Mouse (Mus musculus) gastrocnemius, postnatal 4 days (tissue): ENCODE results near the gene Olfr632. TPM values are rescaled to one million over a fixed set of nuclear protein-coding genes. Genes with fewer than 3 reads are reported as not detected.
"Not testable (repeated sequence)": the region's sequence is repeated elsewhere in the genome, so short reads cannot be mapped to it uniquely, and the experiment has no call there.

ENCODE experiments used
- DNase-seq, 2 experiments: peaks; one replicate each; pipeline ENCODE4 v3.0.0; 2021 to 2022; ENCODE audit warnings: low spot score in 2 of 2, mixed read lengths in 2 of 2
- long read RNA-seq, 2 experiments: library from polyadenylated mRNA; stranded (forward); transcript quantifications; one replicate each; pipeline ENCODE4 v2.0.0; 2021
- total RNA-seq, 2 experiments: library from RNA; stranded (reverse); gene quantifications; 2 replicates each; pipeline ENCODE4 v1.2.3; 2021

The Olfr632 gene
- total RNA-seq, result not detected
- long read RNA-seq, experiment 1, result 0 reads
- long read RNA-seq, experiment 2, result 0 reads

GRCm38 (mm10) chr7:103934264-103934663 is at the start of gene Olfr632:
Gene Olfr632 (plus strand): TSS chr7:103934347.
- no peak for DNase-seq

DNA sequence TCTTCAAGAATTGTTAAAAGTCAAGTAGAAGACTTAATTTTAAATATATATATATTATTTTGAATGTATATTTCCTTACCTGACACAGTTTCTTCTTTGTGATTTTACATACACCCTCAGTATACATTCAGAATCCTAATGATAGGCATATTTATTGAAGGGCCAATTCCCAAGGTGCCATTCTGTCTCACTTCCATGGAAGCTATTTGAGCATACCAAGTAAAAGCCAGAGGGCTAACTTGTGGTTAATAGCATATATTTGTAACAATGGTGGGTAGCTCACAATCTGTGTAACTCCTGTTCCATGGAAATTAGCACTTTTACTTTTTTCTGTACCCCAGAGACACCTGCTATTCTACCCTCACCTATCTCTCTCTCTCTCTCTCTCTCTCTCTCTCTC is 48.0 kb upstream of the Olfr632 start, which contains the start of gene Olfr66:
Olfr66 (minus strand) TSS at position 101 of the 400 bp plus-strand sequence.
- no peak for DNase-seq

- no peak for DNase-seq
Observed at GRCm38 (mm10) chr7:103894385-103894784, 39.8 kb upstream of the Olfr632 start, which contains the start of gene Olfr64. Gene Olfr64 (minus strand): TSS chr7:103894485.

DNA sequence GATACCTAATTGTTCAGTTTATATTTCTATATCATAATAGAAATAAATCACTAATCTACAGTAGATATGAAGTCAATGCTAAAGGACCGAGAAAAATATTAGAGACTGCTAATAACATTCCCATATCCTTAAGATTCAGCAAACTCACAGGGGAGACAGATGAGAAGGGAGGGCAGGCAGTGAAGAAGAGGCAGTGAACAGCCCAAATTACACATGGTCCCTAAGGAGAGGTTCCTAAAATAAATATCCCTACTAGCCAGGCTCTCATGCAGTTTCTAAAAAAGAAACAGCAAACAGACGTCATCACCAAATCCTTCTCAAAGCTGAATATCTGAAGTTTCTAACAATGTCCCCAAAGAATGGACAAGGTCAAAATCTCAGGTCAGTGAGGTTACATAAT is 31.0 kb upstream of the Olfr632 start, which contains the start of gene Olfr65:
Olfr65 (plus strand) TSS at position 301 of the 400 bp plus-strand sequence.
- no peak for DNase-seq

GRCm38 (mm10) chr7:103910047-103910446 is 24.1 kb upstream of the Olfr632 start:
- no peak for DNase-seq

GRCm38 (mm10) chr7:103912969-103913511 is 21.1 kb upstream of the Olfr632 start:
- no peak for DNase-seq

- no peak for DNase-seq
Observed at GRCm38 (mm10) chr7:103915338-103915737, 18.8 kb upstream of the Olfr632 start.

DNA sequence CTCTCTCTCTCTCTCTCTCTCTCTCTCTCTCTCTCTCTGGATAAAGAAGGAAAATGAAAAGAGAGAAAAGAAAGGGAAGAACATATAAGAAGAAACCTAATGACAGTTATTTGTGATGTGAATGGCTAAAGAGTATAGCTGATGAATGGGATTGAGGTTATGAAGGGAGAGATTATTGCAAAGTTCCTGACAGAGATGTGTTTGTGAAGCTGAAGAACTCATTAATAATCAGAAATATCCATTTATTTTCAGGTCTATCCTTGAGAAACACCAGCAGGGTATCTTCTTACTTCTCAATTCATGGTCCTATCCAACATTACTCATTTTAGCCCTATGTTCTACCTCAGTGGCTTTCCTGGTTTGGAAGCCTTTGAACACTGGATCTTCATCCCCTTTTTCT is 5.6 kb upstream of the Olfr632 start, which contains the start of gene Olfr631:
Olfr631 (plus strand) TSS at position 301 of the 400 bp plus-strand sequence.
- no peak for DNase-seq

- DNase-seq, result peak in 1 of 2 experiments; percentile 30
Observed at GRCm38 (mm10) chr7:103942730-103943129, 8.6 kb downstream of the Olfr632 start.

GRCm38 (mm10) chr7:103944137-103944536 is 10.0 kb downstream of the Olfr632 start, which contains the start of gene Olfr633:
Gene Olfr633 (plus strand): TSS chr7:103944437.
- DNase-seq, result no peak

GRCm38 (mm10) chr7:103966873-103967272 is 32.7 kb downstream of the Olfr632 start:
- not testable (repeated sequence) for DNase-seq

- DNase-seq, result no peak
Observed at GRCm38 (mm10) chr7:103970852-103971251, 36.7 kb downstream of the Olfr632 start, which contains the start of gene Olfr635. Gene Olfr635 (plus strand): TSS chr7:103971152.

- DNase-seq, result no peak
Observed at GRCm38 (mm10) chr7:103971782-103972181, 37.6 kb downstream of the Olfr632 start.

Other genes starting within 250 kb of the Olfr632 start
- not detected for gene Olfr243, start 219.7 kb upstream of the Olfr632 start, total RNA-seq
- not detected for gene Olfr628, start 204.0 kb upstream of the Olfr632 start, total RNA-seq
- not detected for gene Olfr629, start 189.4 kb upstream of the Olfr632 start, total RNA-seq
- gene Olfr630, start 177.0 kb upstream of the Olfr632 start, total RNA-seq, result not detected
- gene Olfr69, start 162.8 kb upstream of the Olfr632 start, total RNA-seq, result not detected
- not detected for gene Olfr68, start 154.6 kb upstream of the Olfr632 start, total RNA-seq
- gene Olfr67, start 142.5 kb upstream of the Olfr632 start, total RNA-seq, result not detected
- 10 to 100 TPM; 62.8 to 81.8 TPM for gene Hbb-bt, start 120.4 kb upstream of the Olfr632 start, total RNA-seq
- gene Hbb-bs, start 106.3 kb upstream of the Olfr632 start, total RNA-seq, result 100 to 1,000 TPM; 289 to 541 TPM
- gene Hbb-bh2, start 93.8 kb upstream of the Olfr632 start, total RNA-seq, result not detected
- gene Hbb-bh1, start 91.2 kb upstream of the Olfr632 start, total RNA-seq, result not detected
- not detected for gene Hbb-y, start 81.1 kb upstream of the Olfr632 start, total RNA-seq
- not detected for gene Olfr66, start 48.1 kb upstream of the Olfr632 start, total RNA-seq
- gene Olfr64, start 39.9 kb upstream of the Olfr632 start, total RNA-seq, result not detected
- gene Olfr65, start 30.9 kb upstream of the Olfr632 start, total RNA-seq, result not detected
- gene Olfr631, start 5.5 kb upstream of the Olfr632 start, total RNA-seq, result not detected
- gene Olfr633, start 10.1 kb downstream of the Olfr632 start, total RNA-seq, result not detected
- under 1 TPM in 1 of 2 experiments, not detected in 1; 0.03 TPM for gene Olfr635, start 36.8 kb downstream of the Olfr632 start, total RNA-seq
- not detected for gene Olfr638, start 64.4 kb downstream of the Olfr632 start, total RNA-seq
- gene Olfr639, start 83.0 kb downstream of the Olfr632 start, total RNA-seq, result under 1 TPM; 0.03 to 0.05 TPM
- not detected for gene Olfr640, start 91.2 kb downstream of the Olfr632 start, total RNA-seq
- gene Olfr641, start 101.1 kb downstream of the Olfr632 start, total RNA-seq, result not detected
- not detected for gene Olfr642, start 118.3 kb downstream of the Olfr632 start, total RNA-seq
- gene 4930516K23Rik, start 127.1 kb downstream of the Olfr632 start, total RNA-seq, result not detected
- gene Olfr644, start 137.5 kb downstream of the Olfr632 start, total RNA-seq, result not detected
- not detected for gene Olfr645, start 151.1 kb downstream of the Olfr632 start, total RNA-seq
- gene Olfr646, start 170.5 kb downstream of the Olfr632 start, total RNA-seq, result not detected
- not detected for gene Ubqln5, start 195.5 kb downstream of the Olfr632 start, total RNA-seq
- not detected for gene Olfr643, start 203.1 kb downstream of the Olfr632 start, total RNA-seq
- gene Ubqln3, start 208.9 kb downstream of the Olfr632 start, total RNA-seq, result not detected
- gene Ubqlnl, start 216.2 kb downstream of the Olfr632 start, total RNA-seq, result not detected
- not detected for gene Olfm5, start 230.5 kb downstream of the Olfr632 start, total RNA-seq
- gene Olfr648, start 249.0 kb downstream of the Olfr632 start, total RNA-seq, result not detected